In the genomic region with DNA sequence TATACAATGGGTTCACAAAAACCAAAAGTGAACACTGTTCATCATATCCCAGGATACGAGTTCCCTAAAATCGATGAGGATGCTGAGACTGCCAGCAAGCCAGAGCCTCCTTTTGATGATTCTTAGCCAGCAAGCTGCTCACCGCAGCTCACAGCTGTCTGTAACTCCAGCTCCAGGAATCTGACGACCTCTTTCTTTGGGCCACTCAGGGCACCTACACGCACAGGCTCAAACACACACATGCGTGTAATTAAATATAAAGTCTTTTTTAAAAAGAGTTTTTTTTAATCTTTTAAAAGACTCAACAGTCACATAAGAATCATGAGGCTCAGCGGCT, we compare ENCODE assay signal across 8 mouse cellular contexts.
DNase-seq lines count a peak whose midpoint lies in the region; ATAC-seq and TF ChIP-seq lines count a peak whose summit lies in the region.

No protein-coding gene starts in this region.

- intact Hi-C loops in gastrocnemius, adult 2 months (cut with DNase I): no loop called here

- H3K4me2 ChIP-seq in neural tube, embryonic 12.5 days (replicated peaks): peak overlapping the region; percentile 62
- peak overlapping the region; percentile 74 for H3K4me2 ChIP-seq in limb, embryonic 14.5 days (replicated peaks; ENCODE audit: low read depth, low read length, severe bottlenecking)
- H3K4me2 ChIP-seq in stomach, embryonic 15.5 days: peak overlapping the region; percentile 85

- no peaks in the 10 kb centered on the region for H3K9me3 ChIP-seq in neural tube, embryonic 12.5 days
- no peaks in the 10 kb centered on the region for H3K9me3 ChIP-seq in limb, embryonic 14.5 days (ENCODE audit: control insufficient read depth, low read length)
- no peaks in the 10 kb centered on the region for H3K9me3 ChIP-seq in stomach, embryonic 15.5 days

- H3K36me3 ChIP-seq in neural tube, embryonic 12.5 days: no peaks in the 10 kb centered on the region
- H3K36me3 ChIP-seq in limb, embryonic 14.5 days (ENCODE audit: control insufficient read depth, insufficient read depth, low read length): no peaks in the 10 kb centered on the region
- H3K36me3 ChIP-seq in stomach, embryonic 15.5 days: no peaks in the 10 kb centered on the region

- no peak for TF ChIP-seq CTCF in gastrocnemius, adult 2 months (IDR thresholded peaks at IDR 0.05)

- H3K27me3 ChIP-seq in neural tube, embryonic 12.5 days (replicated peaks): no peaks in the 10 kb centered on the region
- no peaks in the 10 kb centered on the region for H3K27me3 ChIP-seq in limb, embryonic 14.5 days (ENCODE audit: control insufficient read depth, insufficient read depth, low read length)
- H3K27me3 ChIP-seq in stomach, embryonic 15.5 days (replicated peaks): no peaks in the 10 kb centered on the region

- no peak for DNase-seq in gastrocnemius, adult 2 months
- no peak for DNase-seq in gastrocnemius, postnatal 25 days
- DNase-seq in neural tube, embryonic 10.5 days (ENCODE audit: extremely low spot score, low spot score): no peak
- no peak for DNase-seq in limb, embryonic 14.5 days (ENCODE audit: low spot score)
- DNase-seq in cerebellum, postnatal 36 days: no peak
- no peak for DNase-seq in gastrocnemius, adult 18-20 months (ENCODE audit: low spot score)

- 39% methylated on average over 7 of the region's 7 CpGs for WGBS in neural tube, embryonic 12.5 days
- WGBS in limb, embryonic 14.5 days: 27% methylated on average over 7 of the region's 7 CpGs
- 37% methylated on average over 7 of the region's 7 CpGs for WGBS in stomach, embryonic 15.5 days

- H3K4me3 ChIP-seq in gastrocnemius, adult 2 months: peak overlapping the region; percentile 75
- no peak overlapping the region for H3K4me3 ChIP-seq in neural tube, embryonic 12.5 days
- H3K4me3 ChIP-seq in limb, embryonic 14.5 days (replicated peaks; ENCODE audit: low read length): peak overlapping the region; percentile 38
- peak overlapping the region; percentile 45; the same call in 1 of the 2 replicates for H3K4me3 ChIP-seq in stomach, embryonic 15.5 days (replicated peaks)

- no peak overlapping the region for H3K27ac ChIP-seq in gastrocnemius, adult 2 months
- no peak overlapping the region for H3K27ac ChIP-seq in neural tube, embryonic 12.5 days
- no peak overlapping the region for H3K27ac ChIP-seq in limb, embryonic 14.5 days (replicated peaks; ENCODE audit: low read depth, low read length)
- H3K27ac ChIP-seq in stomach, embryonic 15.5 days: peak overlapping the region; percentile 81

- no peak for TF ChIP-seq POLR2A in limb, embryonic 14.5 days (IDR thresholded peaks at IDR 0.05; ENCODE audit: borderline replicate concordance, extremely low read depth, insufficient read depth, insufficient read length)

- peaks cover 5% of the 10 kb centered on the region; the same call in 1 of the 2 replicates for H3K4me1 ChIP-seq in neural tube, embryonic 12.5 days
- no peaks in the 10 kb centered on the region for H3K4me1 ChIP-seq in limb, embryonic 14.5 days (ENCODE audit: control insufficient read depth, insufficient read depth, low read length)
- peaks cover 11% of the 10 kb centered on the region for H3K4me1 ChIP-seq in stomach, embryonic 15.5 days

- no peak overlapping the region for H3K9ac ChIP-seq in neural tube, embryonic 12.5 days
- no peak overlapping the region for H3K9ac ChIP-seq in limb, embryonic 14.5 days (ENCODE audit: low read depth, low read length, severe bottlenecking)
- H3K9ac ChIP-seq in stomach, embryonic 15.5 days: no peak overlapping the region

- ATAC-seq in neural tube, embryonic 12.5 days (ENCODE audit: low FRiP score, low read depth): no peak
- no peak for ATAC-seq in limb, embryonic 14.5 days (ENCODE audit: low FRiP score, low read depth)
- ATAC-seq in stomach, embryonic 15.5 days (ENCODE audit: insufficient read depth, low FRiP score, low read depth): no peak
